Mouse (Mus musculus) bone marrow macrophage, adult 2 months (primary cell): ENCODE results near the gene Ctla2a.
"Not testable (repeated sequence)": the region's sequence is repeated elsewhere in the genome, so short reads cannot be mapped to it uniquely, and the experiment has no call there.

ENCODE experiments used
- CTCF ChIP-seq: IDR thresholded peaks from 2 replicates; pipeline ENCODE4 v1.5.1; 2012; ENCODE audit warnings: low read depth, mild to moderate bottlenecking, low read length, moderate library complexity
- POLR2A ChIP-seq: IDR thresholded peaks from 2 replicates; pipeline ENCODE4 v1.6.1; 2012; ENCODE audit warnings: mild to moderate bottlenecking, low read depth, low read length, borderline replicate concordance

DNA sequence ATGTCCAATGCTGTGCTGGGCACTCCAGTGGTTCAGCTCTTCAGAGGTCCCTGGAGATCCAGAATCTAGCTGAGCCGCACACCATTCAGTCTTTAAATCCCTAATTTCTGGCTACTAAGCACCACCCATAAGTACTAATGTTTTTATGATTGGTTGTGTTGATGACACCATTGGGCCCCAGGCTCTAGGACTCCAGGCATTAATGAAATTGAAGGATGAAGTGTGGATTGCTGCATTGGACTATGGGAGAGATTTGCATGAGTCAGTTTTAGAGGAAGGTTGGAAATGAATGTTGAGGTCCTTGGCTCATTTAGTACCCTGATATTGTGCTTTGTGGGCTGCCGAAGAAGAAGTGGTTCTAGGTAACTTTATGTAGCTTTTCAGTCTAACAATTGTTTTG lies 31.6 kb downstream of the Ctla2a start, which contains the start of gene Tpbpb:
- not testable (repeated sequence) for TF ChIP-seq CTCF, POLR2A
